Mouse (Mus musculus) spleen, adult 2 months (tissue): ENCODE measurements around the gene Gramd4. TPM values are rescaled to one million over a fixed set of nuclear protein-coding genes. Genes with fewer than 3 reads are reported as not detected.
"Not testable (repeated sequence)": the region's sequence is repeated elsewhere in the genome, so short reads cannot be mapped to it uniquely, and the experiment has no call there.

Experiments
- DNase-seq, 2 experiments: peaks; one replicate each; pipeline versions ENCODE4 v3.0.0 to v3.0.0-alpha.2; 2012 to 2021; ENCODE audit warnings: low spot score in 2 of 2, low read depth in 1 of 2
- H3K27ac ChIP-seq: fragments of 200-500 bp; 2 replicates; pipeline ENCODE4 v1.5.1; 2012; ENCODE audit warnings: low read length, inconsistent platforms; ENCODE audit not compliant: insufficient read depth
- H3K27me3 ChIP-seq: fragments of 200-500 bp; 2 replicates; pipeline ENCODE4 v1.6.1; 2012; ENCODE audit warnings: mild to moderate bottlenecking, moderate library complexity, low read length, inconsistent platforms; ENCODE audit not compliant: control insufficient read depth, insufficient read depth
- H3K36me3 ChIP-seq: fragments of 200-500 bp; 2 replicates; pipeline ENCODE4 v1.6.1; 2012; ENCODE audit warnings: mild to moderate bottlenecking, low read length, inconsistent platforms; ENCODE audit not compliant: control insufficient read depth, insufficient read depth
- H3K4me1 ChIP-seq: fragments of 200-500 bp; 2 replicates; pipeline ENCODE4 v1.6.1; 2011; ENCODE audit warnings: inconsistent platforms; ENCODE audit not compliant: control insufficient read depth, insufficient read depth, insufficient read length
- H3K4me3 ChIP-seq: fragments of 200-500 bp; 2 replicates; pipeline ENCODE4 v1.5.1; 2011; ENCODE audit warnings: mild to moderate bottlenecking, inconsistent platforms; ENCODE audit not compliant: insufficient read depth, insufficient read length; ENCODE audit errors: extremely low read depth
- CTCF ChIP-seq: fragments of 200-500 bp; IDR thresholded peaks from 2 replicates; pipeline ENCODE4 v1.5.1; 2011; ENCODE audit warnings: mild to moderate bottlenecking, inconsistent platforms; ENCODE audit not compliant: insufficient read depth, insufficient read length, insufficient replicate concordance; ENCODE audit errors: extremely low read depth
- POLR2A ChIP-seq: fragments of 200-500 bp; IDR thresholded peaks from 2 replicates; pipeline ENCODE4 v1.6.1; 2011; ENCODE audit warnings: low read depth, low read length, inconsistent platforms
- WGBS: fragments of 180-500 bp; shearing (Covaris S2); methylation state at CpG from one replicate; pipeline ENCODE4 v1.1.7; 2018; 5-methylcytosine and 5-hydroxymethylcytosine counted together
- polyA plus RNA-seq: library from polyadenylated mRNA; depleted of rRNA; stranded (reverse); fragments of >200 nt; gene quantifications from 2 replicates; pipeline ENCODE4 v1.2.3, GENCODE M21; 2012

The Gramd4 gene
- polyA plus RNA-seq, 1 experiment: 36.2 TPM

DNA sequence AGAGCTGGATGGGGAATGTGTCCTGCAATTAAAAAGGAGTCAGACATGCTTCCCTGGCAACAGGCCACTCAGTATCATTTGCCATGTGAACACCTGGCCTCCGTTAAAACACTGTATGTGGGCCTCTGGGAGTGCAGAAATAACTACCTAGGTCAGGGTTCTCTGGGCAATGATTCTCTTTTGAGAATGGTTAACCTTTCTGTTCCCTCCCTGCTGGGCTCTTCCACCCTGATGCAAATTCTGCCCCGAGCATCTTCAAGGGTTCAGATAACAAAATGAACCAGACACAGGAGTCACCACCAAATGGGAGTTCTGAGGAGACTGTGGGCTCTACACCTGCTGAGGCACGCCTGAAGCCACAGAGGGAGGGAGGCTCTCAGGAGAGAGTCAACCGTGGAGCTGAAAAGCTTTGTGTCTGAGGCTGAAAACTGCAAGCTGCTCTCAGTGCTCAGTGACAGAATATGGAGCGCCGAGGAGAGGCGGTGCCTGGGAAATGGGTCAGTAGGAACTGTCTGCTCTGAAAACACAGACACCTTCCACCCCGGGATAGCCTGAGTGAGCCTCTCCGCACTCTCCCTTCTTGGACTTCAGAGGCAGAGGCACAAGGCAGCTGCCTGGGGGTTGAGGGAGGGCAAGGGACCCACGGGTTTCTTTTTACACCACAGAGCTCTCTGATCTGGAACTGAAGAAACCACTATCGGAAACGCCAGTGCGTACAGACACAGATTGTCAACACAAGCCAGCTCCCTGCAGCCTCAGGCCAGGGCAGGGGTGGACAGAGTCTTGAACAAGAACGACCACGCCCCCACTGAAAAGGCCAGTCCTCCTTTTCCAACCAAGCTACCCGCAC is 115.9 kb downstream of the Gramd4 start:
- WGBS: 9% methylated on average over 16 of the region's 16 CpGs
- H3K27me3 ChIP-seq: no peaks in the 10 kb centered on the region
- DNase-seq: peak in 1 of 2 experiments; percentile 74
- no peaks in the 10 kb centered on the region for H3K36me3 ChIP-seq
- H3K27ac ChIP-seq: peak overlapping the region; percentile 91
- peak overlapping the region; percentile 31; the same call in 1 of the 2 replicates for H3K4me3 ChIP-seq
- TF ChIP-seq POLR2A (no peak), CTCF (no peak)
- peaks cover 59% of the 10 kb centered on the region; the same call in 1 of the 2 replicates for H3K4me1 ChIP-seq

DNA sequence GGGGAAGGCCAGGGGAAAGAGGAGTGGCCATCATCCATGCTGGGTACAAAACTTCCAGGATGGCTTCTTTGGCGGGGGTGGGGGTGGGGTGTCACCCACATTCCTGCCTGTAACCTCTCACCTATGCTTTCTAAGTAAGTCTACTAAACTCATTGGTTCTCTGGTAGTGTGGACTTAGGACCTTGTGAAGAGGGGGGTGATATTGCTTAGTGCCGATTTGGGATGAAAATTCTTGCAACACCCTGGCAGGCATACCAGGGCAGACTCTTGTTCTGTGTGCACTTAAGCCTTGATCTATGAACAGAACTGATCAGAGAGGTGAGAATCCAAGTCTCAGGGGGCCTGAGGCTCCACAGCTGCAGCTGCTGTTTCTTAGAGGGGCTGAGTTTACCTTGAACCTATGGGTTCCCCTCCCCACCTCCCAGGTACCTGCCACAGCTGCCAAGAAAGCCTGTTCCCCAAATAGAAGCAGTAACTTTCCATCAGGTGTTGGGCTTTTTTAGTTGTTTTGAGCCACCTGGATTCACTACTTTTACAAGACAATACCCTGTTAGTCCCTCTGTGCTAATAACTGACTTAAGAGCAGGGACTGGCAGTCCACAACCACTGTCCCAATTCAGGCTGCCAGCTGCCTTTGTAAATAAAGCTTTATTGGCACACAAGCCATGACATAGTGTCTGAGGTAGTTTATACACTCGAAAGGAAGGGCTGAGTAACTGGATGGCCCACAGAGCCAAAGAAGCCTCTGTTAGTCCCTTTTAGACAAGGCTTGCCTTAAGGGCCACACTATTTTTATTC is 118.0 kb downstream of the Gramd4 start:
- WGBS: 83% methylated on average over 3 of the region's 3 CpGs
- no peaks in the 10 kb centered on the region for H3K36me3 ChIP-seq
- DNase-seq: no peak
- H3K27ac ChIP-seq: peak overlapping the region; percentile 91
- TF ChIP-seq POLR2A: no peak
- no peak for TF ChIP-seq CTCF
- no peak overlapping the region for H3K4me3 ChIP-seq
- no peaks in the 10 kb centered on the region for H3K27me3 ChIP-seq
- peaks cover 50% of the 10 kb centered on the region; the same call in 1 of the 2 replicates for H3K4me1 ChIP-seq

DNA sequence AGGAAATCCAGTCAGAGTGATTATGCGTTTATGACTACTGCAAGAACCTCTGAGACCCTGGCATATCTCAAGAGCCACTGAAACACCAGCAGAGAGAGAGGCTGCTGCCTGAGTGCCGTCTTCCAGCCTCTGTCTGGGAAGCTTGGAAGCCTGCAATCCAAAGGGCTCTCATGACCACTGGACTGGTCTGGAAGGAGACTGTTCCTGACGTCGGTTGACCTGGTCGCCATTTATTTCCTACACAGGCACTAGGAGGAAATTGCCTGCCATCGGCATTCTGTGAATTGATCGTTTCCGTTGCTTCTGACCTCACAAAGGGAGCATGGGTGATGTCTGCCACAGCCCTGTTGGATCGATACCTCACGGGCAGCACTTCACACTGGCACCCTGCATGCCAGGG is 118.7 kb downstream of the Gramd4 start:
- Histone ChIP-seq H3K4me3 (no peak overlapping the region), H3K4me1 (peaks cover 48% of the 10 kb centered on the region; the same call in 1 of the 2 replicates), H3K27ac (no peak overlapping the region), H3K27me3 (no peaks in the 10 kb centered on the region), H3K36me3 (no peaks in the 10 kb centered on the region)
- no peak for DNase-seq
- TF ChIP-seq CTCF (no peak), POLR2A (no peak)
- WGBS: 87% methylated on average over 10 of the region's 10 CpGs

DNA sequence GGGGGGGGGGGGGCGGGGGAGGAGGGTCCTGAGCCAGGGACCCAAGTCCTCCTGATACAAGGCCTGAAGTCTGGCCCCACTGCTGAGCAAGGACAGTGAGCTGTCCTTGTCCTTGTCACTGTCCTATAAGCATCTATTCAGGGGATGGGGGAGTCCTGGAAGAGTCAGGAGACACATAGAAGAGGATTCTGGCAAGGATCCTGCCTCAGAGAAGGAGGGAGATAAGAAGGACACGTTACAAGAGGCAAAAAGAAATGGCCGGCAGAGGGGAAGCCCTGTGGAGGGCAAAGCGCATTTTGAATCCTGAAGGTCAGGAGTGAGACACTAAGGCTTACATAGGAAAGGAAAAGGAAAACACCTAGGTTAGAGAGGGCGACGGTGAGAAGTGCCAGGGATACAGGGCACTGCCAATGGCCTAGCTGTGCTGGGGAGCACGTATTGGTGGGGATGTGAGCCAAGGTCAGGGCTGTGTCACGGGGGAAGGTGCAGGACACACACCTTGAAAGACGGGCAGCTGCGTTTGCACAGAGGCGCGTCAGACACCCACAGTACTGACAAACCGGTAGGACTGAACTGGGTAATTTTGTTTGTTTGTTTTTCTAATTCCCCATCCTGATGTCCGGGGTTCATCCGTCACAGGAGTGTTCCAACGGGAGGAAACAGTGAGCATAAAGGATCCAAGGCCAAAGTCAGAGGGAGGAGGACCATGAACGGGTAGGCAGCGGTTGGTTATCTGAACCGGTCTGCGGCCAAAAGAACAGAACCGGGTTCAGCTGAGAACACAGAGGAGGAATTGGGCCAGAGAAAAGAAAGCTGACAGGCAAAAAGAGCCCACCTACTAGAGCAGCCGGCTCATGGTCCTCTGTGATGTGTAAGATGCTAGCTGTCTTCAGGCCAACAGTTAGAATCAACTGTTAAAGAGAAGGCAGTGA is 119.5 kb downstream of the Gramd4 start:
- DNase-seq: no peak
- H3K4me1 ChIP-seq: peaks cover 44% of the 10 kb centered on the region; the same call in 1 of the 2 replicates
- no peaks in the 10 kb centered on the region for H3K36me3 ChIP-seq
- H3K4me3 ChIP-seq: no peak overlapping the region
- no peak for TF ChIP-seq POLR2A
- TF ChIP-seq CTCF: no peak
- H3K27me3 ChIP-seq: no peaks in the 10 kb centered on the region
- 89% methylated on average over 21 of the region's 22 CpGs for WGBS
- no peak overlapping the region for H3K27ac ChIP-seq

DNA sequence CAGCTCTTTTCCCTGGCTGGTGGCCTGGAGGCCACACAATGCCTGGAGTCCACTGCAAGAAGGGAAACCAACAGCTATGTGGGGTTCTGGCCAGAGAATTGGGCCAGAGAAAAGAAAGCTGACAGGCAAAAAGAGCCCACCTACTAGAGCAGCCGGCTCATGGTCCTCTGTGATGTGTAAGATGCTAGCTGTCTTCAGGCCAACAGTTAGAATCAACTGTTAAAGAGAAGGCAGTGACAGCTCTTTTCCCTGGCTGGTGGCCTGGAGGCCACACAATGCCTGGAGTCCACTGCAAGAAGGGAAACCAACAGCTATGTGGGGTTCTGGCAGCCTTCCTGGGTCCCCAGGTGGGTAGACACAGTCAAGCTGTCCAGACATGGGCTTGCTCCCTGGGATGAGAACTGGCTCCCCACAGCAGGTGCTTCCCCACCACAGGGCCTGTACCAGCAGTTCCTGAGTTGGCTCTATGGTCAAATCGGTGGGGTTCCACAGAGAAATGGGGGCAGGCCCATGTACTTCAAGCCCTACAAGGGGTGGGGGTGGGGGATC is 120.3 kb downstream of the Gramd4 start:
- H3K27me3 ChIP-seq: not testable (repeated sequence)
- peaks cover 37% of the 10 kb centered on the region; the same call in 1 of the 2 replicates for H3K4me1 ChIP-seq
- 21% methylated on average over 2 of the region's 2 CpGs for WGBS

DNA sequence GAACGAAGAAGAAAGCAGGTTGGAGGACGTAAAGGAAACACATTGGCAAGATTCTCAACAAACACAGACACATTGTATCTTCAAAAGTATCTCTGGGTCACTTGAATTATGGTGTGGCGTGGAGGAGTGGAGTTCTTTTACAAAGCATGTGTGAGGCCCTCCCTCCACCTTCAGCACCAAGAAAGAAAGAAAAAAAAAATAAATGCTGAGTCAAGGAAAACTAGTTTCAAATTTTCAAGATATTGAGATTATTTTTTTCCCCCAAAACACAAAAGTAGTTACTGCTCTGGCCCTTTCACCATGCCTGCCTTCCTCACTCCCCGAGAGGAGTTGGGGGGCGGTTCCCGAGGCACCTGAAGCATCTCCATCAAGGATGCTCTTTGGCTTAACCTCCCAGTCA is 121.1 kb downstream of the Gramd4 start:
- WGBS: 88% methylated on average over 6 of the region's 6 CpGs
- TF ChIP-seq POLR2A (no peak), CTCF (no peak)
- Histone ChIP-seq H3K27me3 (no peaks in the 10 kb centered on the region), H3K4me1 (peaks cover 37% of the 10 kb centered on the region; the same call in 1 of the 2 replicates), H3K36me3 (no peaks in the 10 kb centered on the region), H3K27ac (no peak overlapping the region), H3K4me3 (no peak overlapping the region)
- DNase-seq: no peak

More for the DNA sequence above, 120.3 kb downstream of the Gramd4 start:
- H3K27ac ChIP-seq, H3K36me3 ChIP-seq, DNase-seq, H3K4me3 ChIP-seq: not testable (repeated sequence)
